Mouse (Mus musculus): ENCODE data around the gene Smarcc2. TPM values are rescaled to one million over a fixed set of nuclear protein-coding genes. Genes with fewer than 3 reads are reported as not detected.
A peak's percentile ranks its signal among the peaks of the same experiment; 100 is the strongest.
"Not testable (repeated sequence)": the region's sequence is repeated elsewhere in the genome, so short reads cannot be mapped to it uniquely, and the experiment has no call there.

Gene Smarcc2
- polyA plus RNA-seq, 1 experiment from 2014 or later = 77.2 TPM

- Histone ChIP-seq H3K4me1 (peaks cover 32% of the 10 kb centered on the region), H3K9me3 (replicated peaks) (no peaks in the 10 kb centered on the region), H3K9ac (no peak overlapping the region), H3K36me3 (peaks cover 74% of the 10 kb centered on the region), H3K27me3 (no peaks in the 10 kb centered on the region), H3K4me3 (replicated peaks) (no peak overlapping the region), H3K4me2 (no peak overlapping the region), H3K27ac (peak overlapping the region; percentile 100; the same call in 1 of the 2 replicates)
- WGBS = 56% methylated on average over 5 of the region's 5 CpGs
- no peak for ATAC-seq (replicated peaks; ENCODE audit: low FRiP score)
Observed at GRCm38 (mm10) chr10:128489380-128489779, 30.3 kb downstream of the Smarcc2 start.

- no peaks in the 10 kb centered on the region for H3K9me3 ChIP-seq (replicated peaks)
- peaks cover 70% of the 10 kb centered on the region for H3K36me3 ChIP-seq
- no peak overlapping the region for H3K4me2 ChIP-seq
- no peak overlapping the region for H3K9ac ChIP-seq
- no peaks in the 10 kb centered on the region for H3K27me3 ChIP-seq
- no peak for ATAC-seq (replicated peaks; ENCODE audit: low FRiP score)
- H3K4me1 ChIP-seq = peaks cover 36% of the 10 kb centered on the region
- peak overlapping the region; percentile 100 for H3K27ac ChIP-seq
- no peak overlapping the region for H3K4me3 ChIP-seq (replicated peaks)
- WGBS = 69% methylated on average over 4 of the region's 4 CpGs
Observed at GRCm38 (mm10) chr10:128489785-128490184, 30.7 kb downstream of the Smarcc2 start.

DNA sequence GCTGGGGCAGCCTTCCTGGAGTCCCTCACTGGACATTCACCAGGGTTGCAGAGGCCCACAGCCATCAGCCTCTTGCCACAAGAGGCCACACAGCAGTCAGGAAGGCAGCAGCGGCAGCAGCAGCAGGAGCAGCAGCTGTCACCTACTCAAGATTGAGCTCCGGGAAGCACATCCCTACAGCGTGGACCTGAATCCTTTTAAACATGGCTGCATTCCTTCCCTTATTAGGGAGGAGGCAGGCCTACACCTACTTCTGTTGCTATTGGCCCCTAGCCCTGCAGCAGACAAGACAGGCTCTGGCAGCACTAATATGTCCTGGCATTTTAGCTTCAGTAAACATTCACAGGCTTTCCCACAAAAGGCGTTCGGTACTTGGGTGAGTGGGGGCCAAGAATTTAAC is 31.2 kb downstream of the Smarcc2 start:
- no peak overlapping the region for H3K4me3 ChIP-seq (replicated peaks)
- H3K27ac ChIP-seq = peak overlapping the region; percentile 100
- 52% methylated on average over 5 of the region's 5 CpGs for WGBS
- no peaks in the 10 kb centered on the region for H3K9me3 ChIP-seq (replicated peaks)
- H3K4me2 ChIP-seq = 0 out of 2 replicates have a peak overlapping the region, but pooled peaks have one; percentile 1
- peaks cover 67% of the 10 kb centered on the region for H3K36me3 ChIP-seq
- no peak for ATAC-seq (replicated peaks; ENCODE audit: low FRiP score)
- peaks cover 41% of the 10 kb centered on the region for H3K4me1 ChIP-seq
- no peaks in the 10 kb centered on the region for H3K27me3 ChIP-seq
- no peak overlapping the region; the same call in 1 of the 2 replicates for H3K9ac ChIP-seq

GRCm38 (mm10) chr10:128490912-128491311 is 31.9 kb downstream of the Smarcc2 start:
- no peaks in the 10 kb centered on the region for H3K27me3 ChIP-seq
- H3K9ac ChIP-seq = peak overlapping the region; percentile 27; the same call in 1 of the 2 replicates
- H3K4me3 ChIP-seq (replicated peaks) = peak overlapping the region; percentile 89; the same call in 1 of the 2 replicates
- peak overlapping the region; percentile 83 for H3K4me2 ChIP-seq
- no peaks in the 10 kb centered on the region for H3K9me3 ChIP-seq (replicated peaks)
- H3K4me1 ChIP-seq = peaks cover 42% of the 10 kb centered on the region
- peak overlapping the region; percentile 100 for H3K27ac ChIP-seq
- H3K36me3 ChIP-seq = peaks cover 60% of the 10 kb centered on the region
- 33% methylated on average over 5 of the region's 5 CpGs for WGBS
- no peak for ATAC-seq (replicated peaks; ENCODE audit: low FRiP score)

- Histone ChIP-seq H3K9ac (peak overlapping the region; percentile 27), H3K27me3 (no peaks in the 10 kb centered on the region), H3K9me3 (replicated peaks) (no peaks in the 10 kb centered on the region), H3K4me3 (replicated peaks) (peak overlapping the region; percentile 89), H3K4me2 (peak overlapping the region; percentile 83), H3K4me1 (peaks cover 46% of the 10 kb centered on the region), H3K36me3 (peaks cover 54% of the 10 kb centered on the region), H3K27ac (peak overlapping the region; percentile 100)
- 25% methylated on average over 6 of the region's 6 CpGs for WGBS
- ATAC-seq (replicated peaks; ENCODE audit: low FRiP score) = no peak
Observed at GRCm38 (mm10) chr10:128491495-128491894, 32.4 kb downstream of the Smarcc2 start.

DNA sequence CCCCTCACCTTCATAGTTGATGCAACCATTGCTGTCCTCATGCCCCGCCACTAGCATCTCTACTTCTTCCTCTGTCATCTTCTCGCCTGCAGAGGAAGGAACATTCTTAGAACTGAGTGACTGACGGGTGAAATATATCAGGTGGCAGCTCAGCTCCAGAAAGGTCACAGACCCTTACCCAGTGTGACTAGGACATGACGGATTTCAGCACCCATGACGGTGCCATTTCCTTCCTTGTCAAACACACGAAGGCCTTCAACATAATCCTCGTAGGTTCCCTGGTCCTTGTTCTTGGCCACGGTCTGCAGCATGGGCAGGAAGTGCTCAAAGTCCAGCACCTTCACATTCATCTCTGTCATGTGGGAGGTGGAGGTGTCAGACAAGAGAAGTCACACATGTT is 33.0 kb downstream of the Smarcc2 start:
- Histone ChIP-seq H3K4me1 (peaks cover 51% of the 10 kb centered on the region), H3K9ac (peak overlapping the region; percentile 27), H3K4me2 (peak overlapping the region; percentile 83), H3K27ac (peak overlapping the region; percentile 100), H3K4me3 (replicated peaks) (peak overlapping the region; percentile 89), H3K36me3 (peaks cover 50% of the 10 kb centered on the region)
- 28% methylated on average over 8 of the region's 8 CpGs for WGBS
- not testable (repeated sequence) for H3K27me3 ChIP-seq; H3K9me3 ChIP-seq (replicated peaks); ATAC-seq (replicated peaks; ENCODE audit: low FRiP score)

- peaks cover 42% of the 10 kb centered on the region for H3K36me3 ChIP-seq
- peak; percentile 63 for ATAC-seq (replicated peaks; ENCODE audit: low FRiP score)
- peaks cover 58% of the 10 kb centered on the region for H3K4me1 ChIP-seq
- no peaks in the 10 kb centered on the region for H3K27me3 ChIP-seq
- peak overlapping the region; percentile 100 for H3K27ac ChIP-seq
- peak overlapping the region; percentile 83 for H3K4me2 ChIP-seq
- H3K9me3 ChIP-seq (replicated peaks) = no peaks in the 10 kb centered on the region
- WGBS = 22% methylated on average over 12 of the region's 12 CpGs
- peak overlapping the region; percentile 89 for H3K4me3 ChIP-seq (replicated peaks)
- peak overlapping the region; percentile 88 for H3K9ac ChIP-seq
Observed at GRCm38 (mm10) chr10:128492633-128493311, 33.7 kb downstream of the Smarcc2 start.

DNA sequence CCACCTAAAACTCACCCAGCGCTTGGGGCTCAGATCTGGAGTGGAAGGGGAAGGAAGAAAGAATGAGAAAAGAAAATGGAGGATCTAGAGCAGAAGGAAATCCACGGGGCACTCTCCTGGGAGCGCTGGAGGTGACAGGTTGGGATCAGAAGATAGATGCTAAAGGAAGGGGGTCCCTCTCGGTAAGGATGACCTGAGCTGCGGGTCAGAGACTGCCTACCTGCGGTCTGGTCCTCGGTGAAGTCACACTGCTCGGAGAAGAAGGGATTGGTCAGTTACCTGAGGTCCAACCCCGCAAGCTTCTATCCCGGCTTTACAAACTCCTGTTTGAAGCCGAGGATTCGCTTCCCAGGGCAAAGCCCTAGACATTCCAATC is 34.3 kb downstream of the Smarcc2 start:
- H3K4me1 ChIP-seq = peaks cover 64% of the 10 kb centered on the region
- no peaks in the 10 kb centered on the region for H3K27me3 ChIP-seq
- WGBS = under 1% methylated on average over 12 of the region's 12 CpGs

GRCm38 (mm10) chr10:128493695-128494666 is 34.9 kb downstream of the Smarcc2 start, which contains the start of gene Myl6:
Gene Myl6, minus strand, starts transcription at chr10:128494145.
- H3K27me3 ChIP-seq = no peaks in the 10 kb centered on the region
- H3K9me3 ChIP-seq (replicated peaks) = no peaks in the 10 kb centered on the region
- ATAC-seq (replicated peaks; ENCODE audit: low FRiP score) = peak; percentile 92
- peaks cover 30% of the 10 kb centered on the region for H3K36me3 ChIP-seq
- under 1% methylated on average over 45 of the region's 45 CpGs for WGBS
- peak within 1 kb of the TSS; percentile 89 for H3K4me3 ChIP-seq (replicated peaks)
- H3K27ac ChIP-seq = peak within 1 kb of the TSS; percentile 100
- peak within 1 kb of the TSS; percentile 88 for H3K9ac ChIP-seq
- peak within 1 kb of the TSS; percentile 83 for H3K4me2 ChIP-seq
- H3K4me1 ChIP-seq = peaks cover 66% of the 10 kb centered on the region

More for the DNA sequence above, 34.3 kb downstream of the Smarcc2 start:
- peak overlapping the region; percentile 89 for H3K4me3 ChIP-seq (replicated peaks)
- peak overlapping the region; percentile 88 for H3K9ac ChIP-seq
- peaks cover 37% of the 10 kb centered on the region for H3K36me3 ChIP-seq
- H3K27ac ChIP-seq = peak overlapping the region; percentile 100
- peak overlapping the region; percentile 83 for H3K4me2 ChIP-seq
- ATAC-seq (replicated peaks; ENCODE audit: low FRiP score) = peak; percentile 38
- H3K9me3 ChIP-seq (replicated peaks) = no peaks in the 10 kb centered on the region

DNA sequence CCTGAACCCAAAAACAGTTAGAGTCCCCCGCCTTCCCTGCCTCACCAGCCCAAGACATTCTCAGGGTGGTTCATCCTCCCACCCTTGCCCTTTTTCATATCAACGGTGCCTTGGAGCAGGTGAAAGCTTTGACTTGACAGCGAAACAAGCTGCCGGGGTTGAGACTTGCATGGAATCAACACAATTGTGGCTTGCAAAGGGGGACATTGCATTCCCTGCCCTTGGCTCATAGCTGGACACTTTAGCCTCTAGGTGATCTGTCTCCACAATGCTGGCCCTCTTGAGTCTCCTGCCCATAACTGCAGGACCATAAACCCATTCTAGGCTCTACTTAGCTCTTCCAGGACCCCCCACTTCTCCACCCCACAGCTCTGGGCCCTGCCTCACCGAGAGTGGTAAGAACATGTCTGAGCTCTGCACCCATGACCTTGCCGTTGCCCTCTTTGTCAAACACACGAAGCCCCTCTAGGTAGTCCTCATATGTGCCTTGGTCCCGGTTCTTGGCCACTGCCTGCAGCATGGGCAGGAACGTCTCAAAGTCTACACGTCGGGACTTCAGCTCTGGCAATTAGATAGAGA is 35.7 kb downstream of the Smarcc2 start:
- Histone ChIP-seq H3K9me3 (replicated peaks) (no peaks in the 10 kb centered on the region), H3K4me3 (replicated peaks) (peak overlapping the region; percentile 89), H3K4me2 (peak overlapping the region; percentile 83), H3K36me3 (peaks cover 22% of the 10 kb centered on the region), H3K9ac (peak overlapping the region; percentile 83), H3K4me1 (peaks cover 67% of the 10 kb centered on the region), H3K27ac (peak overlapping the region; percentile 100), H3K27me3 (no peaks in the 10 kb centered on the region)
- ATAC-seq (replicated peaks; ENCODE audit: low FRiP score) = no peak
- WGBS = 52% methylated on average over 11 of the region's 11 CpGs

- Histone ChIP-seq H3K9ac (0 out of 2 replicates have a peak overlapping the region, but pooled peaks have one; percentile 83), H3K4me3 (replicated peaks) (peak overlapping the region; percentile 89), H3K9me3 (replicated peaks) (no peaks in the 10 kb centered on the region), H3K27me3 (no peaks in the 10 kb centered on the region), H3K4me2 (peak overlapping the region; percentile 83), H3K27ac (0 out of 2 replicates have a peak overlapping the region, but pooled peaks have one; percentile 100), H3K4me1 (peaks cover 66% of the 10 kb centered on the region), H3K36me3 (peaks cover 17% of the 10 kb centered on the region)
- WGBS = 76% methylated on average over 2 of the region's 2 CpGs
- no peak for ATAC-seq (replicated peaks; ENCODE audit: low FRiP score)
Observed at GRCm38 (mm10) chr10:128495270-128495669, 36.2 kb downstream of the Smarcc2 start.
